Mouse (Mus musculus): ENCODE results near the gene Cygb.
"Not testable (repeated sequence)": the region's sequence is repeated elsewhere in the genome, so short reads cannot be mapped to it uniquely, and the experiment has no call there.

Cygb gene

GRCm38 (mm10) chr11:116613234-116613633, 40.9 kb downstream of the Cygb start:
- no peak for DNase-seq

DNA sequence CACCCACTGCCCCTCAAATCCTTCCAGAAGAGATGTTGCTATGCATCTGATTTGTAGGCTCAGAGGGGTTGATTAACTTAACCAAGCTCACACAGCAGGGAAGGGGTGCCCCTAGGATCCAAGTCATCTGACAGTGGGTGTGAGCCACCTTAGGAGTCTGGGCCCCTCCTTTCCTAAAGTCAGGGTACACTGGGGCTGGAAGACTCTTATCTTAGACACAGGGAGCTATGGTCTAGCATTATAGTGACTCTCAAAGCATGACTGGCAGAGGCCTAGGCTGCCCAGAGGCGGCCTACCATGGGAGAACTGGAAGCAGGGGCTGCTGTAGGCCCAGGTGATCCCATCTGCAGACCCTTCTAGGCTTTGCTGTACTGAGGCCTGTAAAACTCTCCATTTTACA, 41.6 kb downstream of the Cygb start:
- no peak for DNase-seq

- no peak for DNase-seq
These were observed 42.2 kb downstream of the Cygb start for GRCm38 (mm10) chr11:116611883-116612282.

GRCm38 (mm10) chr11:116611168-116611567, 42.9 kb downstream of the Cygb start:
- DNase-seq, result not testable (repeated sequence)

- DNase-seq, result no peak
These were observed 44.0 kb downstream of the Cygb start for GRCm38 (mm10) chr11:116609965-116610630.

DNA sequence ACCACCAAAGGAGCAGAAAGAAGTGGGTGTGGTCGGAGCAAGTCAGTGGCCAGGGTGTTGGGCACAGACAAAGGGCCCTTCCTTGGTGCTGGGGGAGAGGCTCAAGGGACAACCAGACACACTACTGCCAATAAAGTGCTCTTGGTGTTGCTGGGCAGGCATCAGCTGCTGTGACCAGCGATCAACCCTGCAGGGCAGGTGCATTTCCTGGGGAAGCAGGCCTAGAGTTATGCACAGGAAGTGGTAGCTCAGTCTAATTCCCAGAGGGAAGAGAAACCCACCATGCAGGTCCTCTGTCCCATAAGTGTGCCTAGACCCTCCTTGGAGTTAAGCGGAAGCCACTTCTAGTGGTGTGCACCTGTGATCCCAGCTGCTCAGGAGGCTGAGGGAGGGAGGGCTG, 46.4 kb downstream of the Cygb start:
- DNase-seq, result peak in 1 of 2 experiments; percentile 24

GRCm38 (mm10) chr11:116604097-116604496, 50.0 kb downstream of the Cygb start:
- no peak for DNase-seq

GRCm38 (mm10) chr11:116603339-116603738, 50.8 kb downstream of the Cygb start:
- no peak for DNase-seq

GRCm38 (mm10) chr11:116602043-116602442, 52.1 kb downstream of the Cygb start:
- DNase-seq, result no peak

GRCm38 (mm10) chr11:116601166-116601565, 52.9 kb downstream of the Cygb start:
- DNase-seq, result no peak

- DNase-seq, result no peak
These were observed 54.9 kb downstream of the Cygb start for GRCm38 (mm10) chr11:116599230-116599629.

DNA sequence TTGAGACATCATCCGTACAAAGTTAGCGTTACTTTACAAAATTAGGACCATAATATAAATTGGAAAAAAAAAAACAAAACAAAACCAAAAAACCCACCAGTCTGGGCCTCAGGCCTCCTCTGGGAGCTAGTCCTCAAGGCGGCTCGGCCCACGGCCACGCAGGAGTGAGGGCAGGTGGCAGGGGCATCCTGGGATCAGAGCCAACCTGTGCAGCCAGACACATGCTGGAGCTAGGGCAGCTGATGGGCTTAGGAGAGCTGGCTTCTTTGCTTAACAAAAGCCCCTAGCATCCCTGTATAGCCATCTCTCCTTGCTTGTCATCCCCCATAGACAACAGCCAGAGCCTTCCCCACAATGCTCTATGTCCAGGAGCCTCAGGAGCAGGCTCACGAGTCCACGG, 55.9 kb downstream of the Cygb start:
- no peak for DNase-seq

GRCm38 (mm10) chr11:116596766-116597165, 57.3 kb downstream of the Cygb start:
- DNase-seq, result no peak
